Mouse (Mus musculus) E14TG2a.4 (cell line): ENCODE measurements around the gene Acoxl.

Experiments
- CTCF ChIP-seq: conservative IDR thresholded peaks from 2 replicates; pipeline ENCODE4 v1.5.1; 2014; ENCODE audit warnings: low read length
- NANOG ChIP-seq: IDR thresholded peaks from 2 replicates; pipeline ENCODE4 v1.6.1; 2014; ENCODE audit warnings: borderline replicate concordance, low read length, mixed read lengths
- POU5F1 ChIP-seq: IDR thresholded peaks from 2 replicates; pipeline ENCODE4 v1.6.1; 2014; ENCODE audit warnings: low read length, borderline replicate concordance

DNA sequence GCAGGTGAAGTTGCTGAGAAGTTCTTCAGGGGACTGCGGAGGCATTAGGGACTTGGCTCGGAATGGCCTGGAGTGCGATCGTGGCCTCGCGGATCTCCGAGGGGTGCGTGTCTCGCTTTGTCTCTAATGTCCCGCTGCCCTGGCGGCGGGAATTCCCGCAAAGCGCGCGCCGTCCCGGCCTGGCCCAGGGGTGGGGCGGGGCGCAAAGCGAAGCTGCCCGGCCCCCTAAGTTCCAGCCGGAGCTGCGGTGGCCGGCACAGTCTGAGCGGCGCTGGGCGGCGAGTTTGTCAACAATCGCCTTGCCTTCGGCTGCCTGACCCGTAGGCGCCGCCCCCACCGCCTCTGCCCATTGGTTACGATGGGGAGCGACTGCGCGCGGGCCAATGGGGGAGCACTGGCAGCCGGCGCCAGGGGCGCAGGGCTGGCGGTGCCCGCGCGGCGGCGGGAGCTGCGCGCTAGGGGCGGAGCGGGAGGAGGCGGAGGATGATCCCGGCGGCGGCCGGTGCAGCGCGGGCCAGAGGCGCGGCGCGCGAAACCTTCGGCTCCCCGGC is 288.5 kb downstream of the Acoxl start:
- no peak for TF ChIP-seq CTCF
- no peak for TF ChIP-seq POU5F1
- no peak for TF ChIP-seq NANOG
